Mouse (Mus musculus) kidney, postnatal 25 days (tissue): ENCODE data around the gene Zfp980.
"Not testable (repeated sequence)": the region's sequence is repeated elsewhere in the genome, so short reads cannot be mapped to it uniquely, and the experiment has no call there.

ENCODE experiments used
- DNase-seq, 2 experiments: peaks; one replicate each; pipeline ENCODE4 v3.0.0; 2021; ENCODE audit warnings: mixed read lengths in 2 of 2

Zfp980 gene

GRCm38 (mm10) chr4:145670385-145670784 is at the start of gene Zfp980:
Gene Zfp980, plus strand, starts transcription at chr4:145670685.
- DNase-seq = not testable (repeated sequence)

DNA sequence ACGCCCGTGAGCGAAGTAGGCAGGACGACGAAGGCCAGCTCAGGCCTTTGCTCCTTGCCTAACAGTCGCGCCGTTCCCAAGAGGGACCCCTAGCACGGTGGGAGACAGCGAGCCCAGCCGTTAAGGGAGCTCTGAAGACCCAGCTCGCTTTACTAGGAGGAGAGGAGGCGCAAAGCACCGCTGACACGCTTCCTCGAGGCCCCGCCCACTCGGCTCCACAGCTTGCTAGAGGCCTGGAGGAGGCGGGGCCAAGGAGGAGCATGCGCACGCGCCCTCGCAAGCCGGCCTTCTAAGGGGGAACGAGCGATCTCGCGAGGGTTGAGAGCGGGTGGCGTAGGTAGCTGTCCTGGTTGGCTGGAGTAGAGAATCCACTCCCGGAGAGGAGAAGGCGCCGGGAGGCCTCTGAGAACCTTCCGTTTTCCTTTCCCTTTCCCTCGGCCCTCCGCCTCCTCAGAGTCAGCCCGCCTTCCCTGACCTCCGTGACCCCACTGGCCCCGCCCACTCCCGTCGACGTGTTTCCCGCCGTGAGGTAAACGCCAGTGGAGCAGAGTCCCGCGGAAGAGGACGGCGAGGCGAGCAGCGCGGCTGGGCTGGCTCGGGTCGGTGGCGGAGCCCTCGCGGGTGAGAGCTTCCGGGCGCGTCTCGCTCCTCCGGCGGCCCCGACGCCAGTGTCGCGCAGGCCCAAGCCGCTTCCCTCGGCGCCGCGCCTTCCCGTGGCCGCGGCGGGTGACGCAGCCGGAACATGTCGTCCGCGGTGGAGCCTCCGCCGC is 29.9 kb upstream of the Zfp980 start:
- peak in 1 of 2 experiments; percentile 40 for DNase-seq

DNA sequence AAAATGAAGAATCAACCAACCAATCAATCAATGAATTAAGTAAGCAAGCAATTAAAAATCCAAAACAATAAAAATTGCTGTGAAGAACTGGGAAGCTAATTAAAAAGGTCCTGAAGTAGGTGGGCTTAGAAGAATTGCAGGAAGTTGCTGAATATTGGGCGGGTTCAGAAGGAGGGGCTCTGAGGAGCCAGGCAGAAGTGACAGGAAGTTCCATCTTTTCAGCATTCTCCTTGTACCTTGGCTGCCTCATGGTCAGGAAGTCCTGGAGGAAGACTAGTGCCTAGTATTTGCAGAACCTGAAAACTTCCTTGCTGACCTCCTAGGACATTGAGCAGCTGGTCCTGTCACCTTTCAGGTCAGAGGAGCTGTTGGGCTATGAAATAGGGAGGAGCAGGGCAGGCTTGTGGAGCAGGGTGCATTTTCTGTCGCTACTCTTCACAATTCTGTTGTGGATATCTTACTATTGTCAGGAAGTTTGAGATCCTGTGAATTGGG is 3.8 kb downstream of the Zfp980 start:
- DNase-seq = not testable (repeated sequence)

DNA sequence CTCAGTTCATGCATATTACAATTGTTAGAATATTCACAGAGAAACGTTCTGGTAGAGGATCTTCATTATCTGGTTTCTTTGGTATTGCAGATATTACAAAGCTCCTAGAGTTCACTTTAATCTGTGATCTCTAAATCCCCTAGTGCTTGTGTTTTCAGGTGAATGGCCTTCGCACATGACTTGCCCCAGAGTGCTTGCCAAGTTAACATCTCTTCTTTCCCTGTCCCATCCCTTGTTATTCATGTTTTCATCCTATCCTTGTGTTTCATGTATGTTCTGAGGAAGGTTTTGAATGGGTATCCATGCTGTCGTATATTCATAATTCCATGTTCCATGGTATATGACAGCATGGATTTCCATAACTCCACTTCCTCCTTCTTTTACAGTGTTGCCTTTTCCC is 9.7 kb downstream of the Zfp980 start:
- peak in 1 of 2 experiments; percentile 37 for DNase-seq

DNA sequence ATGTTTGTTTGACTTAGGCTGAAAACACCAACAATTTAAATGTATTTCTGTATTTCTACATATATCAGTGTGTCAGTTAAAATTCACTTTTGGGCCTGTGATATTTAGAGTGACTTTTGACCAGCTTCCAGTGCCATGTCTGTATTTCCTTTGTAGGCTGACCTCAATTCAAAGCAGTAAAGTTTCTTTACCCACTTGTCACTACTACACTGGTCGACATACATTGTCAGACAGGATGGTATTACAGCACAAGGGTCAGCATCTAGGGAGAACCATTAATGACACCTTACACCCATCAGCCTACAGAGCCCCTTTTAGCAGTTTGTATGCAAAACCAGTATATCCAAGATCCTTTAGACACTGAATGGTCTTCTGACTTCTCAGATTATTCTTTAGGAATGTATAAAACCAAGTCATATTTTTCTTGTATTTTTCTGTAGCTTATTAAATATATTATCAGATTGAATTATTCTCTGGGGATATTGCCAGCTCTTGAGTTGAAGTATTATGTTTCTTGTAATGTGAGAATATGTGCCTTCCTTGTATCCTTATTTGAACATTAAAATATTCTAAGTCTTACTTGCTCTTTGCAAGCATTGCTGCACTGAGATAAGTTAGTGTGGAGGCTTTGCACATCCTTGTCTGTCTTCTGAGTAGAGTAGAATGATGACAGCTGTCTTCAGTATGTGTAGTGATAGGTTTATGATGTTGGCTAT is 10.3 kb downstream of the Zfp980 start:
- not testable (repeated sequence) for DNase-seq

- not testable (repeated sequence) for DNase-seq
These were observed 11.5 kb downstream of the Zfp980 start for GRCm38 (mm10) chr4:145682021-145682420.

- not testable (repeated sequence) for DNase-seq
These were observed 12.7 kb downstream of the Zfp980 start for GRCm38 (mm10) chr4:145683024-145683766.

DNA sequence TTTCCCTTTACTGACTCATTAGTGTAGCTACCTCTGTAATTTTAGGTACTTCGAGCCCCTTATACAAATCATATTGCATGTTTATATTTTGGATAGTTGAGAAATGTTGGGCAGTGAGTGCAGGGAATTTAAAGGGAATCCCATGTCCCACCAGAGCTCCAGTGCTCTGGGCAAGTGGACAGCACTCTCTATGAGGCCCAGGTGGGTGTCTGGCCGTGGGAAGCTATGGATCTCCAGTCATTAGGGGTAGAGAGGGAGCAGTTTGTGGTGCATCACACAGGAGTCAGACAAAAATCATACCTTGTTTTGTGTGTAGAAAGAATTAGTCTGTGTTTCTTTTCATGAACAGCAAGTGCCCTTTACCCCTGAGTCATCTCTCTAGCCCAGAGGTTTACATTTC is 15.6 kb downstream of the Zfp980 start:
- not testable (repeated sequence) for DNase-seq

- peak in 1 of 2 experiments; percentile 29 for DNase-seq
These were observed 74.6 kb downstream of the Zfp980 start for GRCm38 (mm10) chr4:145744935-145745644.

- not testable (repeated sequence) for DNase-seq
These were observed 75.1 kb downstream of the Zfp980 start for GRCm38 (mm10) chr4:145745645-145745991.
